Mouse (Mus musculus) kidney, embryonic 16.5 days (tissue): Measurements from ENCODE around the gene Fam198b. TPM values are rescaled to one million over a fixed set of nuclear protein-coding genes. Genes with fewer than 3 reads are reported as not detected.

Experiments
- ATAC-seq: fragments of 200-750 bp; cut with Nextera tagmentation; 2 replicates; pipeline ENCODE4 v1.8.0; 2017; ENCODE audit warnings: moderate TSS enrichment; ENCODE audit not compliant: low FRiP score, low TSS enrichment
- H3K27ac ChIP-seq: fragments of 300-500 bp; sonication (generic); 2 replicates; pipeline ENCODE4 v1.5.1; 2014; ENCODE audit warnings: low read length
- H3K27me3 ChIP-seq: fragments of 300-500 bp; sonication (generic); 2 replicates; pipeline ENCODE4 v1.6.1; 2014; ENCODE audit warnings: low read length, control low read depth, mixed read lengths; ENCODE audit not compliant: insufficient read depth
- H3K36me3 ChIP-seq: fragments of 300-500 bp; sonication (generic); 2 replicates; pipeline ENCODE4 v1.6.1; 2014; ENCODE audit warnings: low read length, control low read depth, mixed read lengths; ENCODE audit not compliant: insufficient read depth
- H3K4me1 ChIP-seq: fragments of 300-500 bp; sonication (generic); 2 replicates; pipeline ENCODE4 v1.6.1; 2014; ENCODE audit warnings: low read length, control low read depth, mixed read lengths; ENCODE audit not compliant: insufficient read depth
- H3K4me2 ChIP-seq: fragments of 300-500 bp; sonication (generic); replicated peaks from 2 replicates; pipeline ENCODE4 v1.6.1; 2014; ENCODE audit warnings: low read depth, low read length
- H3K4me3 ChIP-seq: fragments of 300-500 bp; sonication (generic); 2 replicates; pipeline ENCODE4 v1.5.1; 2014; ENCODE audit warnings: mild to moderate bottlenecking, low read length
- H3K9ac ChIP-seq: fragments of 300-500 bp; sonication (generic); replicated peaks from 2 replicates; pipeline ENCODE4 v1.6.1; 2014; ENCODE audit warnings: low read length
- H3K9me3 ChIP-seq: fragments of 300-500 bp; sonication (generic); 2 replicates; pipeline ENCODE4 v1.6.1; 2016; ENCODE audit warnings: low read length, control low read depth
- WGBS: fragments of 180-500 bp; shearing (Covaris S2); extraction: QIAGEN DNeasy Blood & Tissue Kit; methylation state at CpG from one replicate; pipeline ENCODE4 v1.1.7; 2014; 5-methylcytosine and 5-hydroxymethylcytosine counted together
- polyA plus RNA-seq: library from polyadenylated mRNA; unstranded; fragments of >200 nt; fragmentation: Nextera tagmentation; extraction: Ambion mirVana; gene quantifications from 2 replicates; pipeline ENCODE4 v1.2.1, GENCODE M21; 2015

The Fam198b gene
- polyA plus RNA-seq, 1 experiment from 2014 or later, result 13.0 TPM

- 69% methylated on average over 10 of the region's 10 CpGs for WGBS
Measured at GRCm38 (mm10) chr3:79910375-79911141, 26.2 kb downstream of the Fam198b start.

GRCm38 (mm10) chr3:79911166-79911565 lies 26.8 kb downstream of the Fam198b start:
- no peak overlapping the region for H3K27ac ChIP-seq
- no peaks in the 10 kb centered on the region for H3K27me3 ChIP-seq
- ATAC-seq, result no peak
- H3K36me3 ChIP-seq, result no peaks in the 10 kb centered on the region
- H3K9ac ChIP-seq, result no peak overlapping the region
- H3K4me2 ChIP-seq, result no peak overlapping the region
- WGBS, result 82% methylated on average over 3 of the region's 3 CpGs
- no peaks in the 10 kb centered on the region for H3K9me3 ChIP-seq
- no peak overlapping the region for H3K4me3 ChIP-seq
- 0 out of 2 replicates have a peak, but pooled peaks cover 5% of the 10 kb centered on the region for H3K4me1 ChIP-seq

More at GRCm38 (mm10) chr3:79910375-79911141, 26.2 kb downstream of the Fam198b start:
- no peaks in the 10 kb centered on the region for H3K27me3 ChIP-seq
- no peak overlapping the region for H3K4me2 ChIP-seq
- H3K4me3 ChIP-seq, result no peak overlapping the region
- ATAC-seq, result no peak
- H3K9ac ChIP-seq, result no peak overlapping the region
- no peak overlapping the region for H3K27ac ChIP-seq
- no peaks in the 10 kb centered on the region for H3K36me3 ChIP-seq
- 0 out of 2 replicates have a peak, but pooled peaks cover 5% of the 10 kb centered on the region for H3K4me1 ChIP-seq
- no peaks in the 10 kb centered on the region for H3K9me3 ChIP-seq

- ATAC-seq, result no peak
- Histone ChIP-seq H3K27ac (no peak overlapping the region), H3K36me3 (no peaks in the 10 kb centered on the region), H3K27me3 (no peaks in the 10 kb centered on the region), H3K9me3 (no peaks in the 10 kb centered on the region), H3K4me3 (no peak overlapping the region), H3K4me1 (no peaks in the 10 kb centered on the region), H3K4me2 (no peak overlapping the region), H3K9ac (no peak overlapping the region)
- 85% methylated on average over 5 of the region's 5 CpGs for WGBS
Measured at GRCm38 (mm10) chr3:79914012-79914411, 29.7 kb downstream of the Fam198b start.

- ATAC-seq, result no peak
- Histone ChIP-seq H3K4me2 (no peak overlapping the region), H3K27ac (no peak overlapping the region), H3K4me1 (peaks cover 4% of the 10 kb centered on the region; the same call in 1 of the 2 replicates), H3K9me3 (no peaks in the 10 kb centered on the region), H3K9ac (no peak overlapping the region), H3K27me3 (no peaks in the 10 kb centered on the region), H3K36me3 (no peaks in the 10 kb centered on the region), H3K4me3 (no peak overlapping the region)
- WGBS, result 85% methylated on average over 5 of the region's 5 CpGs
Measured at GRCm38 (mm10) chr3:79916185-79916584, 31.9 kb downstream of the Fam198b start.

GRCm38 (mm10) chr3:79918761-79919160 lies 34.4 kb downstream of the Fam198b start:
- Histone ChIP-seq H3K4me1 (peaks cover 6% of the 10 kb centered on the region; the same call in 1 of the 2 replicates), H3K9ac (no peak overlapping the region), H3K4me3 (no peak overlapping the region), H3K27me3 (no peaks in the 10 kb centered on the region), H3K9me3 (no peaks in the 10 kb centered on the region), H3K27ac (no peak overlapping the region), H3K36me3 (no peaks in the 10 kb centered on the region), H3K4me2 (no peak overlapping the region)
- ATAC-seq, result no peak

GRCm38 (mm10) chr3:79925950-79926697 lies 41.8 kb downstream of the Fam198b start:
- peaks cover 3% of the 10 kb centered on the region; the same call in 1 of the 2 replicates for H3K4me1 ChIP-seq
- H3K36me3 ChIP-seq, result no peaks in the 10 kb centered on the region
- H3K9ac ChIP-seq, result no peak overlapping the region
- H3K27ac ChIP-seq, result no peak overlapping the region
- no peaks in the 10 kb centered on the region for H3K9me3 ChIP-seq
- ATAC-seq, result no peak
- no peak overlapping the region for H3K4me2 ChIP-seq
- no peaks in the 10 kb centered on the region for H3K27me3 ChIP-seq
- WGBS, result 77% methylated on average over 5 of the region's 5 CpGs
- H3K4me3 ChIP-seq, result no peak overlapping the region

GRCm38 (mm10) chr3:79927050-79927449 lies 42.7 kb downstream of the Fam198b start:
- no peak overlapping the region for H3K9ac ChIP-seq
- H3K27ac ChIP-seq, result no peak overlapping the region
- no peak overlapping the region for H3K4me3 ChIP-seq
- H3K4me1 ChIP-seq, result no peaks in the 10 kb centered on the region; the same call in 1 of the 2 replicates
- ATAC-seq, result no peak
- H3K36me3 ChIP-seq, result no peaks in the 10 kb centered on the region
- H3K4me2 ChIP-seq, result no peak overlapping the region
- no peaks in the 10 kb centered on the region for H3K27me3 ChIP-seq
- 54% methylated on average over 4 of the region's 4 CpGs for WGBS
- no peaks in the 10 kb centered on the region for H3K9me3 ChIP-seq

- no peaks in the 10 kb centered on the region for H3K36me3 ChIP-seq
- H3K4me1 ChIP-seq, result no peaks in the 10 kb centered on the region; the same call in 1 of the 2 replicates
- ATAC-seq, result no peak
- no peak overlapping the region for H3K4me3 ChIP-seq
- no peaks in the 10 kb centered on the region for H3K27me3 ChIP-seq
- no peaks in the 10 kb centered on the region for H3K9me3 ChIP-seq
- no peak overlapping the region for H3K9ac ChIP-seq
- H3K27ac ChIP-seq, result no peak overlapping the region
- H3K4me2 ChIP-seq, result no peak overlapping the region
- 85% methylated on average over 5 of the region's 5 CpGs for WGBS
Measured at GRCm38 (mm10) chr3:79928409-79928808, 44.1 kb downstream of the Fam198b start.

- H3K4me2 ChIP-seq, result no peak overlapping the region
- no peaks in the 10 kb centered on the region for H3K9me3 ChIP-seq
- no peak overlapping the region for H3K4me3 ChIP-seq
- H3K27me3 ChIP-seq, result no peaks in the 10 kb centered on the region
- H3K36me3 ChIP-seq, result no peaks in the 10 kb centered on the region
- H3K4me1 ChIP-seq, result no peaks in the 10 kb centered on the region; the same call in 1 of the 2 replicates
- H3K27ac ChIP-seq, result no peak overlapping the region
- ATAC-seq, result no peak
- no peak overlapping the region for H3K9ac ChIP-seq
- WGBS, result 64% methylated on average over 6 of the region's 7 CpGs
Measured at GRCm38 (mm10) chr3:79930141-79930744, 45.9 kb downstream of the Fam198b start.
